ENCODE assay signal across 24 mouse cellular contexts in genomic region chr15:24827881-24828280, GRCm38 (mm10).
"Had no signal": no experiment of that assay in that cellular context is flagged by ENCODE, and none has a peak within 500 bp of the region (broad histone marks: within the 10 kb centered on the region; RNA-seq: fewer than 3 reads in every experiment).

No protein-coding gene starts in this region.

- ATAC-seq: forebrain, embryonic 16.5 days; inflammation-experienced regulatory T-cells, adult 6 months; intestine, embryonic 15.5 days; intestine, postnatal 0 days had no signal

- H3K27ac ChIP-seq: gastrocnemius, adult 2 months; heart, embryonic 10.5 days; hindbrain, embryonic 15.5 days; intestine, embryonic 15.5 days; kidney, embryonic 15.5 days; kidney, postnatal 0 days; limb, embryonic 13.5 days; limb, embryonic 15.5 days had no signal

- H3K27me3 ChIP-seq: heart, embryonic 12.5 days; hindbrain, embryonic 15.5 days; intestine, embryonic 15.5 days; kidney, embryonic 15.5 days; limb, embryonic 13.5 days; limb, embryonic 15.5 days had no signal

- H3K36me3 ChIP-seq: heart, embryonic 10.5 days; heart, embryonic 12.5 days; hindbrain, embryonic 15.5 days; intestine, embryonic 15.5 days; kidney, embryonic 15.5 days; limb, embryonic 13.5 days; limb, embryonic 15.5 days had no signal

- H3K9me3 ChIP-seq: heart, embryonic 10.5 days; heart, embryonic 12.5 days; hindbrain, embryonic 15.5 days; intestine, embryonic 15.5 days; kidney, embryonic 15.5 days; limb, embryonic 13.5 days; limb, embryonic 15.5 days had no signal

- DNase-seq: gastrocnemius, adult 2 months; gastrocnemius, postnatal 10 days; gastrocnemius, postnatal 25 days; heart, adult 18-20 months; heart, postnatal 10 days; heart, postnatal 4 days; kidney, adult 18-20 months; kidney, adult 8-10 months; kidney, postnatal 14 days; kidney, postnatal 36 days; layer of hippocampus, adult 9-11 months; layer of hippocampus, postnatal 36 days; left cerebral cortex, postnatal 4 days had no signal

- H3K4me1 ChIP-seq: heart, embryonic 10.5 days; heart, embryonic 12.5 days; hindbrain, embryonic 15.5 days; intestine, embryonic 15.5 days; kidney, embryonic 15.5 days; limb, embryonic 13.5 days; limb, embryonic 15.5 days had no signal

- H3K9ac ChIP-seq: heart, embryonic 12.5 days; hindbrain, embryonic 15.5 days; intestine, embryonic 15.5 days; kidney, embryonic 15.5 days; limb, embryonic 13.5 days; limb, embryonic 15.5 days had no signal

- H3K4me2 ChIP-seq: heart, embryonic 12.5 days; hindbrain, embryonic 15.5 days; intestine, embryonic 15.5 days; kidney, embryonic 15.5 days; limb, embryonic 13.5 days; limb, embryonic 15.5 days had no signal

- H3K4me3 ChIP-seq: gastrocnemius, adult 2 months; heart, embryonic 10.5 days; heart, embryonic 12.5 days; hindbrain, embryonic 15.5 days; intestine, embryonic 15.5 days; kidney, embryonic 15.5 days; limb, embryonic 13.5 days; limb, embryonic 15.5 days had no signal
